Mouse (Mus musculus) common myeloid progenitor, adult 5-6 weeks (primary cell): Measurements from ENCODE around the gene Hoxa11. TPM values are rescaled to one million over a fixed set of nuclear protein-coding genes. Genes with fewer than 3 reads are reported as not detected.
A peak's percentile ranks its signal among the peaks of the same experiment; 100 is the strongest.

ENCODE experiments used
- ATAC-seq: replicated peaks from 2 replicates; pipeline ENCODE4 v1.8.0; 2016; ENCODE audit warnings: low read depth, mild to moderate bottlenecking, moderate TSS enrichment, inconsistent platforms; ENCODE audit not compliant: poor library complexity, severe bottlenecking
- total RNA-seq: library from RNA; stranded (forward); fragments of 200-1000, 187-1606 nt; gene quantifications from 2 replicates; pipeline ENCODE4 v1.2.3, GENCODE M21; 2017

The Hoxa11 gene
- total RNA-seq, 1 experiment from 2014 or later: not detected

DNA sequence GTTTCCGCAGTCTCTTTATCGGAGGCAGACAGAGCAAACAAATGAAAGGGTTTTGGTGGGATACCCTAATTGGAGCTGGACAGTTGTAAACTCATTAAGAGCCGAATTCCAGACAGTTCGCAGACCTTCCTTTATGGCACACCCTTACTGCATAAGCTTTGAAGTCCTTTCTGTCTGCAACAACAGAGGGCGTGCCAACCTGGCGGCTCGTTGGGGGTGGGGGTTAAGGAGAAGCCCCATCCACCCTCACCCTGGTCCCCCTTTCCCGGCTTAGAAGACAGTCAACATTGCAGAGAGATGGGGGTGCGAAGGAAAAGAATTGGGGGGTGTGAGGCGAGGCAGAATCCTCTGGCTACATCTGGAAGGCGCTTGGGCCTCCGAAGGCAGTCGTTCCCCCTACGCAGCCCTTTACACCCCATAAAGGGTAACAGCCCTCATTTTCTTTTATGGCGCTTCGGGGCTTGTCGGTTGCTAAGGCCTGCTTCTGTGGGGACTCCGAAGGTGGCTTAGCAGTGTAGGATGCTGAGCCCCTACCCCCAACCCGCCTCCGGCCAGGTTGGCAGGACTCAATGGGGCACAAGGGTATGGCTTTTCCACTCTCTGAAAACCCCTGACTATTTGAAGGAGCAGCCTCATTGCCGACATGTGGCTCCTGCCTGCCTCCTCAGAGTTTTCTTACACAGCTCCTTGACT lies 23.5 kb downstream of the Hoxa11 start:
- 0 out of 2 replicates have a peak, but pooled peaks have one; percentile 5 for ATAC-seq

DNA sequence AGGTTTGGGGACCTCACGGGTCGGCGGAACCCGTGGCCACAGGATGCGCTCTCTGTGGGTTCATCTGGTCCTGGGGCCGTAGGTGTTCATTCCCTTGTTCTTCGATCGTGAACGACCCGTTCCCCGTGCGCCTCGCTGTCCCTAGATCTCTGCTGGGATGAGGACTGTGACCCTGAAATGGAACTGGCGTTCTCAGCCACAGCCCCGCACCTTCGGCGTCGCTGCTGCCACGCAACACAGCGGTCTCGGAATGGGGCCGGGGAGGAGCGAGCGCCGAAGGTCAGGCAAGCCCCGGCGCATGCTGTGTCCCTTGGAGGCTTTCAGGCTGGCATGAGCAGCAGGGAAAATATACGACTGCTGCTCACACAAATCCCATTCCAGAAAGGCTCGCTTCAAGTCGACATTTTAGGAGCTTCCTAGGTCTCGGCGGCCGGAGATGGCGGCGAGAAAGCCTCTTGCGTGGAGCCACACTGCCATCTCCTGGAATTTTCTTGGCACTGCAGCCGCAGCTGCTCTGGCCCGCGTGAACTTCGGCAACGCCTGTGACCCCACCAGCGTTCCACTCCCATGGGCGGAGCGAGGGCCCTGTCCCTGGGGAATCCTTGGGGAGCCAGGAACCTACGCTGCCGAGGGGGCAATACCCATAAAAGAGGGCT lies 24.1 kb downstream of the Hoxa11 start, which contains the start of gene Hoxa7:
TSS of gene Hoxa7 (minus strand) at position 518 of the 656 bp plus-strand sequence.
- ATAC-seq: peak; percentile 61

DNA sequence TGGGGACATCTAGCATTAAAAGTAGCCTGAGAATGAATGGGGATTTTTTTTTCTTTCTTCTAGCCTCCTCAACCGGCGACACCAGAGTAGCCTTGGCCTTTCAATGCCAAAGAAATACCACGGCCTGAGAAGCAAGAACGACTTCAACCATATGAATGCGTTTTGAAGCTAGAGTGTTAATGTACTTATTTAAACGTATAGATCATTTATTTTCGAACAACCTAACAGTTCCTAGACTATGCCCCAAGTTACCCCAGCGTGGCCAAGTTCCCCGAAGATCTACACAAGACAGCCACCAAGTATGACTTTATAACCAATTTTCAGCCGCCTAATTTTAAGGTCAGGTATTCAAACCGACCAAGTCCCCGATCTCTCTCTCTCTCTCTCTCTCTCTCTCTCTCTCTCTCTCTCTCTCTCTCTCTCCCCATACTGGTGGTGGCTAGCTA lies 24.7 kb downstream of the Hoxa11 start:
- no peak for ATAC-seq

DNA sequence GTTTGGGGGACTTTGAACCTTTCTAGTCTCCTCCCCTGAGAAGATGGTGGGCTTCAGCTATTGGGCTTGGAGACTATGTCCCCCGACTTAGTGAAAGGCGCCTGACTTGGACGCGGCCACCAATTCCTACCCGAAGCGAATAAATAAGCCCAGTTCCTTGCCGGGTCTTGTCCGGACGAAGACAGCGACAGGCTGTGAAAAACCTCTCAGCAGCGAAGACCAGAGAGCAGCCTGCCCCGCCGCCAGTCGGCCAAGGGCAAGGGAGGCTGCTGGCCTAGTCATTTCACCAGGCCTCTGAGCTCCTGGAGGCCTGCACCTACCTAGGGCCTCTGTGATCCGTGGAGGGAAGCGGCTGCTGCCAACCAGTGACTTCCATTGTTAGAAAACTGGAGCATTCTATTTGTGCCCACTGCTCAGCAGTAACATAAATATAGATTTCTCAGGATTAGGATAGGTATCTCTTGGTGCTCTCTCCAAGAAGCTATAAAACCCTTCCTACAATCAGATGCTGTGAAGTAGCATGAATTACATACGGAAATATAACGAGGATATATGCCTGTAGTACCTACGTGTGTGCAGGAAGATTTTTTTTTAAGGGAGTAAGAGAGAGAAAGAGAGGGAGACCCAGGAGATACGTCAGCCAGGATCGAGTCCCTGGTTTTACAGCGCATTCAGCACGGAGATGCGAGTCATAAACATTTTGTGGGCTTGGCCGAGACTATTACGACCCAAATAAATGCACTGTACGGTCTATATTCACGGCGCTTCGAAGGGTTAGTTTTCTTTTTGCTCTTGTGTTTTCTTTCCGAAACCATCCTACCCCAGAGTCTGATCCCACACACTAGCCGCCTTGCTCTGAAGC lies 25.4 kb downstream of the Hoxa11 start:
- no peak; the same call in 1 of the 2 replicates for ATAC-seq

DNA sequence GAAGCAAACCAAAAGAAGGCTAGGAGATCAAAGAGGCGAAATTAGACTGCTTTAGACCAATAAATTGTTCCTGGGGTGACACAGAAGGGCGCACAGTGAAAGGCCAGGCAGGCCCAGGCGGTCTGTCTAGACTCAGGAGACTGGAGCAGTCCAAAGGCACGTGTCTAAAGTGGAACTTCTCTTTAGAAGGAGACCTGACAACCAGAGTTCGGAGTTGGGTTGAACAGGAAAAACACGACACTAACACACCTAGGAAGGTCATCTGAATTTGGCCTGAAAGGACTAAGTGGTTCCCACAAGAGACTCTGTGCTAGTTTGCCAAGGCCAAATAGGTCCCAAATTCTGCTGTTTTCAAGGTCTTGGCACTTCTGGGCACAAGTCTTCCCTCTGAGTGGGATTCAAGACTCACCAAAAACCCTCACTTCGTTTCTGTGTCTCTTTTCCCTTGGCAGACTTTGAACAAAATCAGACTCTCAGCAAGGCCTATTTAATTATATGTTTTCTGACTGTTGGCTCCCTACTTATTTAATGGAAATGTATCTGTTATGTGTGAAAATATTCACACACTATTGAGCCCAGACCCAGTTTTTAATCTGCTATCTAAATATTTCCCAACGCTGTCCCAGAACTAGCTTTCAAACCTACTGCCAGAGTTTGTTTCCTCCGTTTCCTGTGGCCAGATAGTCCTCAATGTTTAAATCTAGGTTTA lies 26.2 kb downstream of the Hoxa11 start:
- ATAC-seq: no peak

DNA sequence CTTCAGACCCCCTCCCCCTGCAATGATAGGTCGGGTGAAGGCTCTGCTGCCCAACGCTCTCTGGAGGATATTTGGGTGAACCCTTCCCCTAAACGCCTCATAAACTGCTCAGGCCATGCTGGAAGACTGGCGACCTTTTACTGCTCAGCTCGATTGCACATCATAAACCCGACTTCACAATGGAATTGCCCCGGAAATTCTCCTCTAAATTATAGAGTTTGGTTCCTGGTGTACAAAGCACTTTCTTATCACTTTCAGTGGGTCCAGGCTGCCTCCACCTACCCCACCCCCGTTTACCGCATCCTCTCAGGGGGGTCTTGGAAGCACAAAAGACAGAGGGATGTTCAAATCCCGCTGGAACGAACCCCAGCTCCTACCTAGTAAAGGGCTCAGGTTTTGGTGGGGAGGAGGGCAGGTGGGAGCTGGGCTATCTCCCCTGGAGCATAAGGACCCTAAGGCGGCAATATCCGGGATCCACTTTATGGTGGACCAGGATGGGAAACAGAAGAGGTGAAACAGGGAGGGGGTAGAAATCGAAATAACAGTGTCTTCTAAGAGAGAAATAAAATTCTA lies 26.9 kb downstream of the Hoxa11 start:
- no peak for ATAC-seq

DNA sequence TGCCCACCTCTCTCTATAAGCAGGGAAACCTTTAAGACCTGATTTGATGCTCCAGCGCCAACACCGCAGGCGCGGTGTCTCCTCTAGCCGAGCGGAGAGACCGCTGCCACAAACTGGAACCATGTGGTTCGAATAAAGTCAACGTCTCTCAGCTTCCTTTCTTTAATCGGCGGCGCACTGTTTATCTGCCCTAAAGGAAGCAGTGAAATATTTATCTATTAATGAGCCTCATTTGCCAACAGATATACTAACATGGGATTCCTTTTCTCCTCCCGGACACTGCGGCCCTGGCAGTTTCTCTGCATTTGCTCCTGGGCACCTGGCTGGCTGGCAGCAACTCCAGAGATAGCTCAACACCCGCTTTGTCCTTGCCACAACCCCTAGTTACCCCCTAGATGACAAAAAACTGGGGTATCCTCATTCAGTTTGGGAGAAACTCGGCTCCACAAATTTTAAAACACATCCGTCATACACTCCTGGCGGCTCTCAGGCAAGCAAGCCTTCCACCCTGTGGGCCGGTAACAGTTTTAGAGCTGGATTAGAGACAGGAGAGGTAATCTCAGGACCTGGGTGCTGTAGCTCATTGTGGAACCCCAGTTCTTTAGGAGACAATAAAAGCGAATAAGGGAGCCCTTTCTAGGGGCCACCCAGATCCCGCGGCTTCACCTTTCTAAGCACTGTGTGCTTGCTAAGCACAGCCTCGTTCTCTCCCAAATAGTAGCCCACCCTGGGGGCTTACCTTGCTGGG lies 27.5 kb downstream of the Hoxa11 start:
- no peak for ATAC-seq

DNA sequence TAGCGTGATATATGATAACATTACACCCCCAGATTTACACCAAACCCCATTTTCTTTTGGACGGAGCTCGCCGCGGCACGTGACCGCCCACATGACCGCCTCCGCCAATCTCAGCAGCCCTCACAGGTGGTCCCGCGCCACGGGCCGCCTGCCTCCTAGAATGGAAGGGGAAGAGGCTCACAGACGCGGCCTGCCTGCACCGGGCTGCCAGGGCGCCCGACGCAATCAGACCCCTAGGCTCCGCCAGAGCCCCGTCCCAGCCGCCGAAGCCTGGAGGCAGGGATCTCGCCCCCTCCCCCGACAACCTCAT lies 28.2 kb downstream of the Hoxa11 start:
- ATAC-seq: peak; percentile 47

DNA sequence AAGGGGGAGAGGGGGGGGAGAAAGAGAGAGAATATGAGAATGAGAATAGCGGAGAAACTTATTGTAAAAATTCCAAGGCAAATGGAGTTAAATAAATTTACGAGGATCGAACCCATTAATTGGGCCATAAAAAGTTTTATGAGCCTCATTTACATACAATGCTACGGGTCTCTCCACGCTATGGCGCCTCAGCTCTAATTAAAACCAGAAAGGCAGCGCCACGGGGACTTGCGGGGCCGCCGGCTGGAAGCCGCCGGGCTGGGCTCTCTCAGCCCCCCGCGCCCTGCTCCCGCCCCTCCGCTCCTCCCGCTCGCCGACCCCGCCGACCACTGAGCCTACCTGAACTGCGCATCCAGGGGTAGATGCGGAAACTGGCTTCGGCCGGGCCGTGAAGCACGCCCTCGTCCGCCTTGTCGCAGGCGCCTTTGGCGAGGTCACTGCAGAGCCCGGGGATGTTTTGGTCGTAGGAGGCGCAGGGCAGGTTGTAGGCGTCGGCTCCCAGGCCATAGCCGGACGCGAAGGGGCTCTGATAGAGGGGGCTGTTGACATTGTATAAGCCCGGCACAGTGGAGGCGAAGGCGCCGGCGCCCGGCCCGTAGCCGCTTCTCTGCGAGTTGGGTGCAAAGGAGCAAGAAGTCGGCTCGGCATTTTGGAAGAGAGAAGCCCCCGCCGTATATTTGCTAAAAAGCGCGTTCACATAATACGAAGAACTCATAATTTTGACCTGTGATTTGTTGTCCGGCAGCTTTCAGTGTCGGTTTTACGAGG lies 28.7 kb downstream of the Hoxa11 start:
- no peak for ATAC-seq

DNA sequence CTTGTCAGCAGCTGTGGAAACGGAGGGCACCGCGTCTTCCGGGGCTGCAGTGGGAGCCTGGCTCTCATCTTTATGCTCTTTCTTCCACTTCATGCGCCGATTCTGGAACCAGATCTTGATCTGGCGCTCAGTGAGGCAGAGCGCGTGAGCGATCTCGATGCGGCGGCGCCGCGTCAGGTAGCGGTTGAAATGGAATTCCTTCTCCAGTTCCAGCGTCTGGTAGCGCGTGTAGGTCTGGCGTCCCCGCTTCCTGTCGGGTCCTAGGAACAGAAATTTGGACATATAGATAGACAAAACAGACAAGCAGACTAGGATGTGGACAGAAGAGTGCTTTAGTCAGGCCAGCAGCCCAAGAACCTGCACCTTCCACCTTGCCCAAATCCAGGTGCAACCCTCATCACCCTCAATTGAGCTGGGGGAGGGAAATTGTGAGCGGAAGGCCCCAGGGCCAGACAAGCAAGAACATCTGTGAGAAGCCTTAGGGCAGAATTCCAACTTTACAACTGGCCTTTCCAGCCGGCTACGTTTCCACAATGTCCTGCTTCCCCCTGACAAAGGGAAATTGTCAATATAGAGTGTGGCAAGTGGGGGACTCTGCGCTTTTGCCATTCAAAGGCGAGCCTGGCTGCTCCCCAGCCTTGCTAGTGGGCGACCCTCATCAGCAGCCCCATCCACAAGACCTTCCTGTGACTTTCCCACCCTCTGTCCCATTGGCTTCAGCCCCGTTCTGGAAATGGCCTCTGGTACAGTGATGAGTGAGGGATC lies 29.7 kb downstream of the Hoxa11 start:
- no peak for ATAC-seq

DNA sequence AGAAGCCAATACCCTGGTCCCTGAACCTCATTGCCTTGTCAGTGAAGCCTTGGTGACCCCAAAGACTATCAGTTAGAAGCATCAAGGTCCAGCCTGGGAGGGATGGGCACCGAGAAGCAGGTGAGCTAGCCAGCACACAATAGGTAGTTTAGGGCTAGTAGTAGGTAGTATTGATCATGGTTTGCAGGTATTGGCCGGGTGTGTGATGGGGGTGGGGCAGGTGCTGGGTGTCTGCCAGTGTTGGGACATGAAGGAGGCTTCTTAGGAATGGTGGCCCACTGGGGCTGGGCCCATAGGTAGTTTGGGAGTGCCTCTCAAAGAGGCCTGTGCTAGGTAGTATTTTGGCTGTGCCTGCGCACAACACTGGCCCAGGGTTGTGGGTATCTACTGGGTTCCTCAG lies 30.5 kb downstream of the Hoxa11 start:
- ATAC-seq: no peak

DNA sequence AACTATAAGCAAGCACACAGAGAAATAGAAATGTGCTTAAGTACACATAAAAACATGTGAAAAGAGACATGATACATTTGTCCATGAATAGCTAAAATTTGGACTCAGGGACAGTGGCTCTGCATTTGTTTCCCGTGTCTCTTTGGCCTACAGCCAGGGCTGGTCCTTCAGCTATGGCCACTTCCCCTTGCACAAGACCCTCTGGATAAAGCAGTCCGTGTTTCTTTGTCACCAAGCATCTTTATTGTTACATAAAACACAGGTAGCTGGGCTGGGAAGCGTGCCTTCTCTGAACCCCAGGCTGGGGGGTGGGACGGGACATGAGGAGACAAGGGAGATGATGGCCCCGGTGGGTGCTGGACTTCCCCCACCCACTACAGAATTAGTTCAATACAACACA lies 31.3 kb downstream of the Hoxa11 start:
- no peak for ATAC-seq

DNA sequence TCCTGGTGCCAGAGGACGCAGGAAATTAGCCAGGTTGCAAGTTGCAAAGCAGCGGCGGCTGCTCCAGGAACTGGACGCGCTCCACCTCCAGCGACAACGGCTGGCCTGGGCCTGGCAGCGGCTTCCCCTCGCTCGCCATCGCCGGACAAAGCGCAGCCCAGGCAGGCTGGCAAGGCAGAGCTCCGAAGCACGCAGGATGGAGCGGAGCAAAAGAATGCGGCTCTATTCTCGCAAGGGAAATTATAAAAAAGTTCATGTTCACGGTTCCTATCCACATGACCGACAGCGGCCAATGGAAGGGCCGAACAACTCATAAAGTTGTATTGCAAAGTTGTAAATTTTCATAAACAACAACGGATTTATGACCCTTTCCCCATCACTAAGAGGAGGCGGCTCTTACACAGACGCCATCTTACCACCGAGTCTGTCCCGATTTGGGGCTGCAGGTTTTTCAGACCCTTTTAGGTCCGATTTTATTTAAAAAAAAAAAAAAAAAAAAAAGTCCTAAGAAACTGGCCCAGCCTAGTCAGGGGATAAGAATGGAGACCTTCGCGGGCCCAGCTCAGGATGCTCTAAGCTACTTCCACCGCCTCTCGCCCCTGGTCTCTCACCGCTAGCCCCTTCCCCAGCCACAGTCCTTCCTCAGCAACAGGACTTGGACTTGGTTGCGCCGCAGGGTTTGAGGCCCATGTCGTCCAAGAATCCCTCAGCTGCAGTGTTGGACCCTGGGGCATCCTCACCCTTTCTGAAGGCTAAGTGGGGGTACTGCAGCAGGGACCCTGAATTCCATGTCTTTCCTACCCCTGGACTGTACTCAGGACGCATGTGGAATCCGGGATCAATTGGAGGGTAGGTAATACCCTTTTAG lies 32.3 kb downstream of the Hoxa11 start, which contains the start of the genes Hoxa3 and Gm28308:
TSS of gene Hoxa3 (minus strand) at position 218 of the 868 bp plus-strand sequence.
TSS of gene Gm28308 (minus strand) at position 221 of the 868 bp plus-strand sequence.
- ATAC-seq: peak; percentile 20

DNA sequence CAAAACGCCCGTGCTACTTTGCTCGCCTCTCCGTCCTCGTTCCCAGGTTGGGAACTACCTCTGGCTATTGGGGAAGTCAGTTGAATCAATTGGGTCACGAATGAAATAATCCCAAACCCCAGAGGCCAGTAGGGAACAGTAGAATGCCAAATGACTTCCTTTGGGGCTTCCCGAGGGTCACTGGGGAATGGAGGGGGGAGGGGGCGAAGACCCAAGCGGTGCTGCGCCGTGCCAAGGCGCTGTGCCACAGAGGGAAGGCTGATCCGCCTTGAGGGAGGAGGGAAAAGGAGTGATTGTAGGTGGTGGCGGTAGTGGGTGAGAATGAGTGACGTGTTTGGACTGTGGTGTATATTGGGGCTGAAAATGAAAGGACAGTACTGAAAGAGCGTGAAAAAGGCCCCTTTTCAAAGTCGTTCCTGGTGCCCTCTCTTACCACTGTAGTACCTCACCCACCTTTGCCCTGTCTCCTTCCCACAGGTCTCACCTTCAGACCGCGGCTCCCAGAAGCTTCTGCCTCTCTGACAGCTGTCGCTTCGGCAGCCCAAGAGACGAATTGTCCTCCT lies 33.0 kb downstream of the Hoxa11 start:
- ATAC-seq: peak; percentile 29

DNA sequence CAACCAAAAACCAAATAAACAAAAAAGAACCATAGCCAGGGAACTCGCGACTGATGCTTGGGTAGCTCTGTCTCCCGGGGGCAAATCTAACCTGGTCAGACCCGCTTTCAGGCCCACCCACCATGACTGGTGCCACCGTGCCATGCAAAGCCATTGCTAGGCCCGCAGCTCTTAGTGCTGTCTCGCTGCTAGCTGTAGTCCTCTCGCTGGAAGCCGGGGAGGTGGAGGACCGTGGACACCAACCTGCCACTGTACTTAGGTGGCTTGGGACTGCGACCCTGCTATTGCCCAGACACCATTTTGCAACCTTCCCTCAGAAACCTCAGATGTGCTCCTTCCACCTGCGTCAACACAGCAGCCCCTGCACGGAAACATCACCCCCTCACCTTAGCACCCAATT lies 33.6 kb downstream of the Hoxa11 start:
- 0 out of 2 replicates have a peak, but pooled peaks have one; percentile 2 for ATAC-seq

DNA sequence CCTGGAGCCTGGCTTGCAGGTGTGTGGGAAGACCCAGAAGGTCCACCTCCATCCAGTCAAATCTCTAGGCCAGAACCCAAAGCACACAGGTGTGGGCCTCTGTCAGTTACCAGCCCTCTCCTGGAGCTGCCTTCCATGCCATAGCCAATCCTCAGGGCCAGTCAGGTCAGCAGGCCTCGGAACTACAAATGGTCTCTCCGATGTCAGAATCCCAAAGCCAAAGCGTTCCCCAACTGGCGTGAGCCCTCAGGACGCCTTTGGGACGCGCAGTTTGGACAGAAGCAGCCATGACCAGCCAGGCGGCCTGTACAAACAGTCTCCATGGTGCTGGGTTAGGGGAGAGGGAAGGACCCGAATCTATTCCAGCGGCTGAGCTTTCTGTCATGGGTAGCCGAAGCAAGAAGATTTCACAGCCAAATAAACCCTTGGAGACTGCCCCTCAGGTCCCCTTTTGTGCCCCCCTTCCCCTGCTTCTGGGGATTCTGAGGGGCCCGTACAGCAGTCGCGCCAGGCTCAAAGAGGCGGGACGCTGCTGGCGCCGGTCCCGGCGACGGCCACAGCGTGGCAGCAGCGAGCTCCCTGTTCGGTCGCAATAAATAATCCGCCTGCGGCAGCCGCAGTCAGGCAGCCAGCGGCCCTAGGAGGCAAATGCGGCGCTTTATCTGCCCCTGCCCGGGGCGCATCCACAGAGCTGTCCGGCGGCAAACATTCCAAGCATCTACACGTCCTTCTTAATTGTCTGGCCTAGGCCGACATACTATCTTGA lies 34.3 kb downstream of the Hoxa11 start:
- ATAC-seq: peak; percentile 68
